51 mouse cellular contexts compared by ENCODE assay signal in the genomic region with DNA sequence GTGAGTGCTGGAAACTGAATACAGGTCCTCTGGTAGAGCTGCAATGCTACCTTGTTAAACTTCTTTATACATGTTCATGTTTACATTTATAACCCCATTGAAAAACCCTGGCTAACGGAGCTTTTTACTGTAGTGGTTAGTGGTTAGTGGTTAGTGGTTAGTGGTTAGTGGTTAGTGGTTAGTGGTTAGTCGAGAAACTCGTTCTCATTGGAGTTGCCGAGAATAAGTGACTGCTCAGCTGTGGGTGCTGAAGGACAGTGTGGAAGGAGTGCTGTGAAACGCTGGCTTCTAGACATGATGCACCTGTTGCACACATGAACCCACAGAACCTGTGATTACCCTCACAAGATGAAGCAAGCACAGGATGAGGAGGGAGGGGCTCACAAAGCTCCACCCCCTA. TPM values are rescaled to one million over a fixed set of nuclear protein-coding genes. Genes with fewer than 3 reads are reported as not detected.
"Had no signal": no experiment of that assay in that cellular context is flagged by ENCODE, and none has a peak within 500 bp of the region (broad histone marks: within the 10 kb centered on the region; RNA-seq: fewer than 3 reads in every experiment).

No protein-coding gene starts in this region.

- H3K4me3 ChIP-seq: heart, embryonic 12.5 days; heart, embryonic 13.5 days; heart, embryonic 15.5 days; hindbrain, embryonic 10.5 days; hindbrain, embryonic 13.5 days; hindbrain, embryonic 15.5 days; intestine, embryonic 15.5 days; kidney, embryonic 15.5 days; layer of hippocampus, adult 2 months had no signal

- H3K9ac ChIP-seq: heart, embryonic 12.5 days; heart, embryonic 13.5 days; heart, embryonic 15.5 days; hindbrain, embryonic 13.5 days; hindbrain, embryonic 14.5 days; hindbrain, embryonic 15.5 days; intestine, embryonic 15.5 days; kidney, embryonic 15.5 days had no signal

- H3K36me3 ChIP-seq: heart, embryonic 12.5 days; heart, embryonic 13.5 days; heart, embryonic 15.5 days; hindbrain, embryonic 10.5 days; hindbrain, embryonic 13.5 days; hindbrain, embryonic 15.5 days; intestine, embryonic 15.5 days; kidney, embryonic 15.5 days had no signal

- H3K9me3 ChIP-seq: heart, embryonic 15.5 days; hindbrain, embryonic 13.5 days; hindbrain, embryonic 15.5 days; intestine, embryonic 15.5 days; kidney, embryonic 15.5 days had no signal

- H3K27ac ChIP-seq: heart, embryonic 13.5 days; heart, embryonic 15.5 days; hindbrain, embryonic 10.5 days; hindbrain, embryonic 13.5 days; hindbrain, embryonic 14.5 days; hindbrain, embryonic 15.5 days; hindbrain, postnatal 0 days; intestine, embryonic 15.5 days; kidney, embryonic 15.5 days; kidney, postnatal 0 days; layer of hippocampus, adult 2 months had no signal

- H3K27me3 ChIP-seq: heart, embryonic 12.5 days; heart, embryonic 13.5 days; heart, embryonic 15.5 days; hindbrain, embryonic 13.5 days; hindbrain, embryonic 15.5 days; intestine, embryonic 15.5 days; kidney, embryonic 15.5 days had no signal

- DNase-seq: heart, postnatal 10 days; heart, postnatal 14 days; heart, postnatal 36 days; heart, postnatal 4 days; kidney, adult 11 months; kidney, adult 18-20 months; kidney, adult 2 months; kidney, adult 8-10 months; kidney, adult 9 months; kidney, postnatal 10 days; kidney, postnatal 14 days; kidney, postnatal 25 days; kidney, postnatal 36 days; kidney, postnatal 4 days; layer of hippocampus, adult 9-11 months; layer of hippocampus, postnatal 36 days had no signal

- ATAC-seq: hindbrain, embryonic 16.5 days; hindbrain, postnatal 0 days; inflammation-experienced regulatory T-cells, adult 6 months; intestine, embryonic 15.5 days; intestine, embryonic 16.5 days; intestine, postnatal 0 days had no signal

- H3K4me1 ChIP-seq: heart, embryonic 12.5 days; heart, embryonic 13.5 days; heart, embryonic 15.5 days; hindbrain, embryonic 10.5 days; hindbrain, embryonic 13.5 days; hindbrain, embryonic 15.5 days; intestine, embryonic 15.5 days; kidney, embryonic 15.5 days had no signal

- H3K4me2 ChIP-seq: heart, embryonic 11.5 days; heart, embryonic 12.5 days; heart, embryonic 13.5 days; heart, embryonic 15.5 days; hindbrain, embryonic 13.5 days; hindbrain, embryonic 14.5 days; hindbrain, embryonic 15.5 days; intestine, embryonic 15.5 days; kidney, embryonic 15.5 days had no signal

RNA-seq across cellular contexts. Expression of gene Olfr1336, which starts 8.2 kb away (rescaled TPM):
- total RNA-seq: heart, postnatal 10 days; heart, postnatal 14 days; heart, postnatal 25 days; heart, postnatal 36 days; heart, postnatal 4 days; hematopoietic stem cell, adult 5-6 weeks; hindbrain, postnatal 0 days; layer of hippocampus, postnatal 25 days; left cerebral cortex, adult 18-20 months; left cerebral cortex, postnatal 10 days had no signal
- polyA plus RNA-seq: heart, embryonic 11.5 days; heart, embryonic 12.5 days; heart, embryonic 13.5 days; heart, embryonic 14.5 days; heart, embryonic 15.5 days; heart, embryonic 16.5 days; heart, postnatal 0 days; hindbrain, embryonic 10.5 days; hindbrain, embryonic 11.5 days; hindbrain, embryonic 14.5 days; hindbrain, embryonic 15.5 days; hindbrain, embryonic 16.5 days; hindbrain, postnatal 0 days; intestine, embryonic 14.5 days; intestine, embryonic 15.5 days; intestine, embryonic 16.5 days; intestine, postnatal 0 days; kidney, adult 2 months; kidney, embryonic 14.5 days; kidney, embryonic 15.5 days; kidney, embryonic 16.5 days; kidney, postnatal 0 days; large intestine, adult 2 months had no signal

RNA-seq across cellular contexts. Expression of gene Olfr1344, which starts 9.3 kb away (rescaled TPM):
- total RNA-seq: heart, postnatal 10 days; heart, postnatal 14 days; heart, postnatal 25 days; heart, postnatal 36 days; heart, postnatal 4 days; hematopoietic stem cell, adult 5-6 weeks had no signal
- polyA plus RNA-seq: heart, embryonic 11.5 days; heart, embryonic 12.5 days; heart, embryonic 13.5 days; heart, embryonic 14.5 days; heart, embryonic 15.5 days; heart, embryonic 16.5 days; heart, postnatal 0 days; hindbrain, embryonic 11.5 days; hindbrain, embryonic 13.5 days; inflammation-experienced regulatory T-cells, adult 6 months; intestine, embryonic 14.5 days; intestine, embryonic 15.5 days; intestine, embryonic 16.5 days; intestine, postnatal 0 days; kidney, adult 2 months; kidney, embryonic 14.5 days; kidney, embryonic 15.5 days; kidney, embryonic 16.5 days; kidney, postnatal 0 days; large intestine, adult 2 months had no signal

RNA-seq across cellular contexts. Expression of gene Olfr1346, which starts 19.1 kb away (rescaled TPM):
- total RNA-seq: heart, postnatal 10 days; heart, postnatal 14 days; heart, postnatal 25 days; heart, postnatal 36 days; heart, postnatal 4 days; hematopoietic stem cell, adult 5-6 weeks; hindbrain, postnatal 0 days; layer of hippocampus, adult 18-20 months; layer of hippocampus, adult 2 months; layer of hippocampus, postnatal 10 days; layer of hippocampus, postnatal 14 days; layer of hippocampus, postnatal 25 days; layer of hippocampus, postnatal 36 days; left cerebral cortex, adult 18-20 months; left cerebral cortex, adult 8-10 months; left cerebral cortex, postnatal 10 days had no signal
- polyA plus RNA-seq: heart, embryonic 11.5 days; heart, embryonic 12.5 days; heart, embryonic 13.5 days; heart, embryonic 14.5 days; heart, embryonic 15.5 days; heart, embryonic 16.5 days; heart, postnatal 0 days; hindbrain, embryonic 10.5 days; hindbrain, embryonic 11.5 days; hindbrain, embryonic 13.5 days; hindbrain, embryonic 14.5 days; hindbrain, embryonic 15.5 days; hindbrain, embryonic 16.5 days; hindbrain, postnatal 0 days; intestine, embryonic 14.5 days; intestine, embryonic 15.5 days; intestine, embryonic 16.5 days; intestine, postnatal 0 days; kidney, adult 2 months; kidney, embryonic 14.5 days; kidney, embryonic 15.5 days; kidney, embryonic 16.5 days; kidney, postnatal 0 days; large intestine, adult 2 months had no signal

RNA-seq across cellular contexts. Expression of gene Gm20715, which starts 37.7 kb away (rescaled TPM):
- total RNA-seq: heart, postnatal 10 days; heart, postnatal 14 days; heart, postnatal 25 days; heart, postnatal 36 days; heart, postnatal 4 days; hematopoietic stem cell, adult 5-6 weeks had no signal
- polyA plus RNA-seq: heart, embryonic 11.5 days; heart, embryonic 12.5 days; heart, embryonic 13.5 days; heart, embryonic 14.5 days; heart, embryonic 15.5 days; heart, embryonic 16.5 days; heart, postnatal 0 days; hindbrain, embryonic 10.5 days; hindbrain, embryonic 11.5 days; hindbrain, embryonic 14.5 days; hindbrain, embryonic 16.5 days; inflammation-experienced regulatory T-cells, adult 6 months; intestine, embryonic 14.5 days; intestine, embryonic 15.5 days; intestine, embryonic 16.5 days; intestine, postnatal 0 days; kidney, adult 2 months; kidney, embryonic 14.5 days; kidney, embryonic 15.5 days; kidney, embryonic 16.5 days; kidney, postnatal 0 days; large intestine, adult 2 months had no signal

RNA-seq across cellular contexts. Expression of gene Olfr5, which starts 39.0 kb away (rescaled TPM):
- total RNA-seq: heart, postnatal 10 days; heart, postnatal 14 days; heart, postnatal 25 days; heart, postnatal 36 days; heart, postnatal 4 days; hematopoietic stem cell, adult 5-6 weeks; hindbrain, postnatal 0 days; layer of hippocampus, adult 18-20 months; layer of hippocampus, adult 2 months; layer of hippocampus, adult 8-10 months; layer of hippocampus, postnatal 10 days; layer of hippocampus, postnatal 14 days; layer of hippocampus, postnatal 25 days; layer of hippocampus, postnatal 36 days; left cerebral cortex, adult 18-20 months; left cerebral cortex, adult 8-10 months; left cerebral cortex, postnatal 10 days had no signal
- polyA plus RNA-seq: heart, embryonic 11.5 days; heart, embryonic 12.5 days; heart, embryonic 13.5 days; heart, embryonic 14.5 days; heart, embryonic 15.5 days; heart, embryonic 16.5 days; heart, postnatal 0 days; hindbrain, embryonic 10.5 days; hindbrain, embryonic 11.5 days; hindbrain, embryonic 13.5 days; hindbrain, embryonic 14.5 days; hindbrain, embryonic 15.5 days; hindbrain, embryonic 16.5 days; hindbrain, postnatal 0 days; inflammation-experienced regulatory T-cells, adult 6 months; intestine, embryonic 14.5 days; intestine, embryonic 15.5 days; intestine, embryonic 16.5 days; intestine, postnatal 0 days; kidney, adult 2 months; kidney, embryonic 14.5 days; kidney, embryonic 15.5 days; kidney, embryonic 16.5 days; kidney, postnatal 0 days; large intestine, adult 2 months had no signal
